Mouse (Mus musculus): Measurements from ENCODE around the gene Il33. TPM values are rescaled to one million over a fixed set of nuclear protein-coding genes. Genes with fewer than 3 reads are reported as not detected.

Il33 gene
- polyA plus RNA-seq, 1 experiment from 2014 or later: 0.63 TPM

- H3K4me3 ChIP-seq (ENCODE audit: low read depth, low read length): no peak overlapping the region
- WGBS: 83% methylated on average over 8 of the region's 8 CpGs
- no peak overlapping the region for H3K9ac ChIP-seq (replicated peaks; ENCODE audit: low read length)
- H3K9me3 ChIP-seq (replicated peaks; ENCODE audit: control insufficient read depth, low read length): no peaks in the 10 kb centered on the region
- no peaks in the 10 kb centered on the region for H3K4me1 ChIP-seq (ENCODE audit: control insufficient read depth, insufficient read depth, low read length)
- H3K36me3 ChIP-seq (replicated peaks; ENCODE audit: control insufficient read depth, insufficient read depth, low read depth, low read length): no peaks in the 10 kb centered on the region
- H3K27ac ChIP-seq (replicated peaks; ENCODE audit: low read depth, low read length): no peak overlapping the region
- ATAC-seq (replicated peaks; ENCODE audit: insufficient number of reproducible peaks, low FRiP score, low TSS enrichment, low read depth) (no peak), DNase-seq (ENCODE audit: low spot score) (no peak)
- no peaks in the 10 kb centered on the region for H3K27me3 ChIP-seq (ENCODE audit: control insufficient read depth, insufficient read depth, low read length)
- no peak overlapping the region for H3K4me2 ChIP-seq (ENCODE audit: low read depth, low read length)
These were observed 54.7 kb downstream of the Il33 start for GRCm38 (mm10) chr19:29979452-29980089.

GRCm38 (mm10) chr19:29984208-29985005 lies 59.5 kb downstream of the Il33 start:
- ATAC-seq (replicated peaks; ENCODE audit: insufficient number of reproducible peaks, low FRiP score, low TSS enrichment, low read depth) (no peak), DNase-seq (ENCODE audit: low spot score) (no peak)
- no peaks in the 10 kb centered on the region for H3K4me1 ChIP-seq (ENCODE audit: control insufficient read depth, insufficient read depth, low read length)
- no peak overlapping the region for H3K9ac ChIP-seq (replicated peaks; ENCODE audit: low read length)
- H3K9me3 ChIP-seq (replicated peaks; ENCODE audit: control insufficient read depth, low read length): no peaks in the 10 kb centered on the region
- no peaks in the 10 kb centered on the region for H3K36me3 ChIP-seq (replicated peaks; ENCODE audit: control insufficient read depth, insufficient read depth, low read depth, low read length)
- WGBS: 69% methylated on average over 16 of the region's 16 CpGs
- H3K27me3 ChIP-seq (ENCODE audit: control insufficient read depth, insufficient read depth, low read length): no peaks in the 10 kb centered on the region
- no peak overlapping the region for H3K4me2 ChIP-seq (ENCODE audit: low read depth, low read length)
- H3K27ac ChIP-seq (replicated peaks; ENCODE audit: low read depth, low read length): no peak overlapping the region
- H3K4me3 ChIP-seq (ENCODE audit: low read depth, low read length): no peak overlapping the region

GRCm38 (mm10) chr19:29986464-29987091 lies 61.7 kb downstream of the Il33 start:
- DNase-seq (ENCODE audit: low spot score) (no peak), ATAC-seq (replicated peaks; ENCODE audit: insufficient number of reproducible peaks, low FRiP score, low TSS enrichment, low read depth) (no peak)
- Histone ChIP-seq H3K4me3 (ENCODE audit: low read depth, low read length) (no peak overlapping the region), H3K27me3 (ENCODE audit: control insufficient read depth, insufficient read depth, low read length) (no peaks in the 10 kb centered on the region), H3K4me1 (ENCODE audit: control insufficient read depth, insufficient read depth, low read length) (no peaks in the 10 kb centered on the region), H3K27ac (replicated peaks; ENCODE audit: low read depth, low read length) (no peak overlapping the region), H3K4me2 (ENCODE audit: low read depth, low read length) (no peak overlapping the region), H3K36me3 (replicated peaks; ENCODE audit: control insufficient read depth, insufficient read depth, low read depth, low read length) (no peaks in the 10 kb centered on the region), H3K9ac (replicated peaks; ENCODE audit: low read length) (no peak overlapping the region), H3K9me3 (replicated peaks; ENCODE audit: control insufficient read depth, low read length) (no peaks in the 10 kb centered on the region)
- 88% methylated on average over 12 of the region's 12 CpGs for WGBS

- Histone ChIP-seq H3K9me3 (replicated peaks; ENCODE audit: control insufficient read depth, low read length) (no peaks in the 10 kb centered on the region), H3K27ac (replicated peaks; ENCODE audit: low read depth, low read length) (no peak overlapping the region), H3K4me2 (ENCODE audit: low read depth, low read length) (no peak overlapping the region), H3K4me3 (ENCODE audit: low read depth, low read length) (no peak overlapping the region), H3K27me3 (ENCODE audit: control insufficient read depth, insufficient read depth, low read length) (no peaks in the 10 kb centered on the region), H3K9ac (replicated peaks; ENCODE audit: low read length) (no peak overlapping the region), H3K36me3 (replicated peaks; ENCODE audit: control insufficient read depth, insufficient read depth, low read depth, low read length) (no peaks in the 10 kb centered on the region), H3K4me1 (ENCODE audit: control insufficient read depth, insufficient read depth, low read length) (no peaks in the 10 kb centered on the region)
- DNase-seq (ENCODE audit: low spot score) (no peak), ATAC-seq (replicated peaks; ENCODE audit: insufficient number of reproducible peaks, low FRiP score, low TSS enrichment, low read depth) (no peak)
- WGBS: 67% methylated on average over 12 of the region's 12 CpGs
These were observed 75.8 kb downstream of the Il33 start for GRCm38 (mm10) chr19:30000406-30001365.

- no peak for DNase-seq (ENCODE audit: low spot score)
- Histone ChIP-seq H3K9me3 (replicated peaks; ENCODE audit: control insufficient read depth, low read length) (no peaks in the 10 kb centered on the region), H3K9ac (replicated peaks; ENCODE audit: low read length) (no peak overlapping the region), H3K4me1 (ENCODE audit: control insufficient read depth, insufficient read depth, low read length) (no peaks in the 10 kb centered on the region), H3K27ac (replicated peaks; ENCODE audit: low read depth, low read length) (no peak overlapping the region), H3K4me2 (ENCODE audit: low read depth, low read length) (no peak overlapping the region), H3K4me3 (ENCODE audit: low read depth, low read length) (no peak overlapping the region), H3K27me3 (ENCODE audit: control insufficient read depth, insufficient read depth, low read length) (no peaks in the 10 kb centered on the region), H3K36me3 (replicated peaks; ENCODE audit: control insufficient read depth, insufficient read depth, low read depth, low read length) (no peaks in the 10 kb centered on the region)
- no peak for ATAC-seq (replicated peaks; ENCODE audit: insufficient number of reproducible peaks, low FRiP score, low TSS enrichment, low read depth)
- 87% methylated on average over 6 of the region's 6 CpGs for WGBS
These were observed 76.6 kb downstream of the Il33 start for GRCm38 (mm10) chr19:30001550-30001949.

GRCm38 (mm10) chr19:30003621-30004020 lies 78.7 kb downstream of the Il33 start, which contains the start of gene Trpd52l3:
Trpd52l3 (plus strand) TSS chr19:30003790.
- no peak for DNase-seq (ENCODE audit: low spot score)
- H3K9me3 ChIP-seq (replicated peaks; ENCODE audit: control insufficient read depth, low read length): no peaks in the 10 kb centered on the region

GRCm38 (mm10) chr19:30006371-30006770 lies 81.5 kb downstream of the Il33 start:
- 75% methylated on average over 3 of the region's 3 CpGs for WGBS
- H3K9me3 ChIP-seq (replicated peaks; ENCODE audit: control insufficient read depth, low read length): no peaks in the 10 kb centered on the region

More at GRCm38 (mm10) chr19:30003621-30004020, 78.7 kb downstream of the Il33 start, which contains the start of gene Trpd52l3:
- H3K4me1 ChIP-seq (ENCODE audit: control insufficient read depth, insufficient read depth, low read length): no peaks in the 10 kb centered on the region
- no peaks in the 10 kb centered on the region for H3K36me3 ChIP-seq (replicated peaks; ENCODE audit: control insufficient read depth, insufficient read depth, low read depth, low read length)
- no peak for ATAC-seq (replicated peaks; ENCODE audit: insufficient number of reproducible peaks, low FRiP score, low TSS enrichment, low read depth)
- H3K27ac ChIP-seq (replicated peaks; ENCODE audit: low read depth, low read length): no peak within 1 kb of the TSS
- H3K27me3 ChIP-seq (ENCODE audit: control insufficient read depth, insufficient read depth, low read length): no peaks in the 10 kb centered on the region
- 92% methylated on average over 9 of the region's 9 CpGs for WGBS
- no peak within 1 kb of the TSS for H3K9ac ChIP-seq (replicated peaks; ENCODE audit: low read length)
- H3K4me3 ChIP-seq (ENCODE audit: low read depth, low read length): no peak within 1 kb of the TSS
- no peak within 1 kb of the TSS for H3K4me2 ChIP-seq (ENCODE audit: low read depth, low read length)

More at GRCm38 (mm10) chr19:30006371-30006770, 81.5 kb downstream of the Il33 start:
- no peak overlapping the region for H3K4me2 ChIP-seq (ENCODE audit: low read depth, low read length)
- ATAC-seq (replicated peaks; ENCODE audit: insufficient number of reproducible peaks, low FRiP score, low TSS enrichment, low read depth) (no peak), DNase-seq (ENCODE audit: low spot score) (no peak)
- H3K4me3 ChIP-seq (ENCODE audit: low read depth, low read length): no peak overlapping the region
- no peaks in the 10 kb centered on the region for H3K27me3 ChIP-seq (ENCODE audit: control insufficient read depth, insufficient read depth, low read length)
- H3K4me1 ChIP-seq (ENCODE audit: control insufficient read depth, insufficient read depth, low read length): no peaks in the 10 kb centered on the region
- no peak overlapping the region for H3K9ac ChIP-seq (replicated peaks; ENCODE audit: low read length)
- H3K27ac ChIP-seq (replicated peaks; ENCODE audit: low read depth, low read length): no peak overlapping the region
- no peaks in the 10 kb centered on the region for H3K36me3 ChIP-seq (replicated peaks; ENCODE audit: control insufficient read depth, insufficient read depth, low read depth, low read length)
